ENCODE assay signal across 8 mouse cellular contexts in genomic region chr2:71812221-71813021, GRCm38 (mm10).
DNase-seq lines count a peak whose midpoint lies in the region; ATAC-seq and TF ChIP-seq lines count a peak whose summit lies in the region.

No protein-coding gene starts in this region.

- TF ChIP-seq EP300 in MEL (IDR thresholded peaks at IDR 0.05; ENCODE audit: low read depth in 1 of 2, low read length in 2 of 2), result no peak
- no peak for TF ChIP-seq EP300 in lung, postnatal 0 days (IDR thresholded peaks at IDR 0.05)

- H3K9me3 ChIP-seq in MEL (replicated peaks; ENCODE audit: insufficient read depth, low read length), result no peaks in the 10 kb centered on the region
- no peaks in the 10 kb centered on the region for H3K9me3 ChIP-seq in forebrain, postnatal 0 days (ENCODE audit: low read length)
- no peaks in the 10 kb centered on the region for H3K9me3 ChIP-seq in lung, postnatal 0 days (ENCODE audit: low read length)

- H3K27ac ChIP-seq in MEL (ENCODE audit: control insufficient read depth, low read depth, low read length), result no peak overlapping the region
- H3K27ac ChIP-seq in forebrain, postnatal 0 days (ENCODE audit: low read depth, low read length), result no peak overlapping the region
- H3K27ac ChIP-seq in layer of hippocampus, adult 2 months, result peak overlapping the region; percentile 53
- H3K27ac ChIP-seq in lung, postnatal 0 days (ENCODE audit: low read length), result no peak overlapping the region

- peak; percentile 84 for DNase-seq in MEL (ENCODE audit: low read depth, low spot score)
- DNase-seq in cerebellum, adult 11 months, result peak; percentile 60
- peak; percentile 91 for DNase-seq in forebrain, postnatal 0 days
- DNase-seq in heart, postnatal 4 days, result peak; percentile 90
- DNase-seq in layer of hippocampus, adult 2 months (ENCODE audit: low spot score in 2 of 2), result peak; percentile 91
- DNase-seq in lung, postnatal 0 days (ENCODE audit: low spot score), result peak; percentile 81
- DNase-seq in ovary, postnatal 36 days (ENCODE audit: low spot score), result peak; percentile 83
- peak; percentile 77 to 90 for DNase-seq in thymus, postnatal 10 days (ENCODE audit: low spot score in 2 of 2)

- H3K4me2 ChIP-seq in forebrain, postnatal 0 days (ENCODE audit: low read depth), result no peak overlapping the region
- no peak overlapping the region for H3K4me2 ChIP-seq in lung, postnatal 0 days (replicated peaks; ENCODE audit: low read depth, low read length)

- TF ChIP-seq POLR2A in MEL (IDR thresholded peaks at IDR 0.05; ENCODE audit: control insufficient read depth in 1 of 2, insufficient read depth in 1 of 2, low read depth in 1 of 2, low read length in 2 of 2, poor library complexity in 1 of 2), result no peak

- peak; percentile 93 to 96 (median 96) for TF ChIP-seq CTCF in MEL (IDR thresholded peaks at IDR 0.05 in 2 of 3, conservative IDR thresholded peaks at IDR 0.05 in 1 of 3; ENCODE audit: control insufficient read depth in 1 of 3, insufficient read depth in 1 of 3, low read depth in 2 of 3, low read length in 3 of 3, poor library complexity in 1 of 3, severe bottlenecking in 1 of 3)
- peak; percentile 96 for TF ChIP-seq CTCF in forebrain, postnatal 0 days (IDR thresholded peaks at IDR 0.05; ENCODE audit: low read depth)
- TF ChIP-seq CTCF in layer of hippocampus, adult 2 months (conservative IDR thresholded peaks at IDR 0.05), result peak; percentile 99
- TF ChIP-seq CTCF in lung, postnatal 0 days (IDR thresholded peaks at IDR 0.05), result peak; percentile 97

- H3K79me2 ChIP-seq in MEL (ENCODE audit: control insufficient read depth, insufficient read depth, low read length, poor library complexity), result no peaks in the 10 kb centered on the region

- no peak overlapping the region for H3K9ac ChIP-seq in MEL (ENCODE audit: control insufficient read depth, low read depth, low read length, poor library complexity, severe bottlenecking)
- H3K9ac ChIP-seq in forebrain, postnatal 0 days, result no peak overlapping the region
- H3K9ac ChIP-seq in lung, postnatal 0 days (replicated peaks; ENCODE audit: low read depth), result no peak overlapping the region

- peaks cover 10 to 19% of the 10 kb centered on the region in 2 experiments for H3K4me1 ChIP-seq in MEL (ENCODE audit: control insufficient read depth in 1 of 2, insufficient read depth in 2 of 2, low read length in 2 of 2)
- peaks cover 4% of the 10 kb centered on the region; the same call in 1 of the 2 replicates for H3K4me1 ChIP-seq in forebrain, postnatal 0 days (ENCODE audit: insufficient read depth)
- H3K4me1 ChIP-seq in lung, postnatal 0 days (ENCODE audit: insufficient read depth, low read depth, low read length), result peaks cover 28% of the 10 kb centered on the region; the same call in 1 of the 2 replicates

- H3K4me3 ChIP-seq in MEL (ENCODE audit: control insufficient read depth in 1 of 2, insufficient read depth in 1 of 2, low read depth in 2 of 2, low read length in 2 of 2), result no peak overlapping the region
- H3K4me3 ChIP-seq in forebrain, postnatal 0 days (ENCODE audit: low read depth, low read length), result no peak overlapping the region
- peak overlapping the region; percentile 29; the same call in 1 of the 2 replicates for H3K4me3 ChIP-seq in layer of hippocampus, adult 2 months
- no peak overlapping the region for H3K4me3 ChIP-seq in lung, postnatal 0 days (ENCODE audit: low read depth, low read length)

- H3K36me3 ChIP-seq in MEL (ENCODE audit: control insufficient read depth in 1 of 2, insufficient read depth in 2 of 2, low read length in 2 of 2), result peaks cover 0 to 9% of the 10 kb centered on the region in 2 experiments; a peak in 2 of 4 replicates
- H3K36me3 ChIP-seq in forebrain, postnatal 0 days (ENCODE audit: insufficient read depth), result no peaks in the 10 kb centered on the region
- H3K36me3 ChIP-seq in lung, postnatal 0 days (ENCODE audit: insufficient read depth, low read length), result no peaks in the 10 kb centered on the region

- H3K27me3 ChIP-seq in MEL (ENCODE audit: control insufficient read depth in 1 of 2, insufficient read depth in 2 of 2, low read length in 2 of 2), result no peaks in the 10 kb centered on the region; a peak in 1 of 4 replicates
- no peaks in the 10 kb centered on the region for H3K27me3 ChIP-seq in forebrain, postnatal 0 days (ENCODE audit: insufficient read depth, low read length)
- no peaks in the 10 kb centered on the region for H3K27me3 ChIP-seq in lung, postnatal 0 days (replicated peaks; ENCODE audit: insufficient read depth, low read length)

- 28% methylated on average over 12 of the region's 12 CpGs for WGBS in forebrain, postnatal 0 days
- 12% methylated on average over 12 of the region's 12 CpGs for WGBS in lung, postnatal 0 days

- ATAC-seq in forebrain, postnatal 0 days, result peak; percentile 89
- peak; percentile 59 for ATAC-seq in lung, postnatal 0 days

- peak; percentile 83 for TF ChIP-seq RAD21 in MEL (IDR thresholded peaks at IDR 0.05; ENCODE audit: low read depth, low read length)

TF ChIP-seq in MEL, 35 proteins besides CTCF, POLR2A, EP300 and RAD21:
- TF ChIP-seq TAL1 (IDR thresholded peaks at IDR 0.05; ENCODE audit: low read length) (no peak), MXI1 (IDR thresholded peaks at IDR 0.05; ENCODE audit: low read depth, low read length) (no peak), USF2 (IDR thresholded peaks at IDR 0.05; ENCODE audit: borderline replicate concordance in 1 of 2, insufficient read depth in 1 of 2, low read depth in 1 of 2, low read length in 2 of 2) (no peak), ZKSCAN1 (IDR thresholded peaks at IDR 0.05; ENCODE audit: low read depth, low read length) (no peak), MYC (IDR thresholded peaks at IDR 0.05; ENCODE audit: low read depth, low read length) (no peak), POLR2AphosphoS5 (IDR thresholded peaks at IDR 0.05; ENCODE audit: borderline replicate concordance, low read depth, low read length) (no peak), ELF1 (IDR thresholded peaks at IDR 0.05; ENCODE audit: low read depth, low read length) (0 out of 2 replicates have a peak, but pooled peaks have one; percentile 15), SMC3 (IDR thresholded peaks at IDR 0.05; ENCODE audit: low read depth, low read length) (peak; percentile 99), GABPA (IDR thresholded peaks at IDR 0.05; ENCODE audit: low read depth, low read length) (no peak), ZC3H11A (IDR thresholded peaks at IDR 0.05; ENCODE audit: low read depth, low read length) (peak; percentile 90), ZNF384 (IDR thresholded peaks at IDR 0.05; ENCODE audit: low read depth, low read length) (no peak), ZMIZ1 (IDR thresholded peaks at IDR 0.05; ENCODE audit: low read depth, low read length) (no peak), NELFE (IDR thresholded peaks at IDR 0.05; ENCODE audit: low read depth, low read length) (no peak)
